Mouse (Mus musculus) kidney, adult 2 months (tissue): ENCODE results near the gene Gipc2. TPM values are rescaled to one million over a fixed set of nuclear protein-coding genes. Genes with fewer than 3 reads are reported as not detected.

ENCODE experiments used
- DNase-seq: peaks from one replicate; pipeline ENCODE4 v3.0.0; 2021
- H3K27ac ChIP-seq: fragments of 200-500 bp; 2 replicates; pipeline ENCODE4 v1.5.1; 2012; ENCODE audit warnings: low read depth, low read length, control low read depth, inconsistent platforms; ENCODE audit not compliant: insufficient read depth
- H3K27me3 ChIP-seq: fragments of 200-500 bp; replicated peaks from 2 replicates; pipeline ENCODE4 v1.6.1; 2012; ENCODE audit warnings: mild to moderate bottlenecking, moderate library complexity, low read length, inconsistent platforms; ENCODE audit not compliant: control insufficient read depth, insufficient read depth
- H3K36me3 ChIP-seq: fragments of 200-500 bp; 2 replicates; pipeline ENCODE4 v1.6.1; 2012; ENCODE audit warnings: mild to moderate bottlenecking, moderate library complexity, low read length, inconsistent platforms; ENCODE audit not compliant: control insufficient read depth, insufficient read depth
- H3K4me1 ChIP-seq: fragments of 200-500 bp; 2 replicates; pipeline ENCODE4 v1.6.1; 2011; ENCODE audit warnings: low read length; ENCODE audit not compliant: control insufficient read depth, insufficient read depth
- H3K4me3 ChIP-seq: fragments of 200-500 bp; 2 replicates; pipeline ENCODE4 v1.5.1; 2011; ENCODE audit warnings: mild to moderate bottlenecking, low read depth, low read length, control low read depth; ENCODE audit not compliant: insufficient read depth
- CTCF ChIP-seq: fragments of 200-500 bp; conservative IDR thresholded peaks from 2 replicates; pipeline ENCODE4 v1.5.1; 2011; ENCODE audit warnings: low read depth, mild to moderate bottlenecking, control low read depth, low read length, moderate library complexity, mixed read lengths; ENCODE audit not compliant: insufficient read depth, insufficient read length
- POLR2A ChIP-seq: fragments of 200-500 bp; IDR thresholded peaks from one replicate; pipeline ENCODE4 v1.6.1; 2011; ENCODE audit warnings: low read depth, low read length, control low read depth
- WGBS: fragments of 180-500 bp; shearing (Covaris S2); methylation state at CpG from one replicate; pipeline ENCODE4 v1.1.7; 2018; 5-methylcytosine and 5-hydroxymethylcytosine counted together
- polyA plus RNA-seq: library from polyadenylated mRNA; depleted of rRNA; stranded (reverse); fragments of >200 nt; gene quantifications from 2 replicates; pipeline ENCODE4 v1.2.3, GENCODE M21; 2012

The Gipc2 gene
- polyA plus RNA-seq, 1 experiment = 146 TPM

GRCm38 (mm10) chr3:152154095-152154494, 11.9 kb downstream of the Gipc2 start:
- H3K4me1 ChIP-seq = peaks cover 43% of the 10 kb centered on the region
- H3K36me3 ChIP-seq = no peaks in the 10 kb centered on the region
- WGBS = 88% methylated on average over 5 of the region's 5 CpGs
- H3K27me3 ChIP-seq = no peaks in the 10 kb centered on the region
- no peak for TF ChIP-seq CTCF
- no peak overlapping the region for H3K27ac ChIP-seq
- H3K4me3 ChIP-seq = no peak overlapping the region
- no peak for DNase-seq

DNA sequence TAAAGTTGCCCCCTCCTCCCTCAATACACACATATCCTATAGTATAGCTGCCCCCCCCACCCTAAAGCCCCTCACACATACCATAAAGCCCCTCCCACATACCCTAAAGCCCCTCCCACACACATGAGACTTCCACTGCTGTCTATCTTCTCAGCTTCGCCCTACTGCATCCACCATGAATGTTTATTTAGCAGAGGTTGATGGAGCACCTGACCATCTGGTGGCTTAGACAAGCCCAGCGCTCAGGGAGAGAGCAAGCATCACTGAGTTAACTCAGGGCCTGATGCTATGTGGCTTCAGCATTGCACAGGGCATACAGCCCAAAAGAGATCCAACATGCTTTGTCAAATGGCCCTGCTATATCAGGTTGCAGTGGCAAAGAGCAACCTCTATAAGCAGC, 12.9 kb downstream of the Gipc2 start:
- TF ChIP-seq CTCF = no peak
- no peak for DNase-seq
- Histone ChIP-seq H3K27me3 (no peaks in the 10 kb centered on the region), H3K4me3 (no peak overlapping the region), H3K27ac (no peak overlapping the region), H3K4me1 (peaks cover 48% of the 10 kb centered on the region), H3K36me3 (no peaks in the 10 kb centered on the region)
- WGBS = 78% methylated on average over 2 of the region's 2 CpGs

DNA sequence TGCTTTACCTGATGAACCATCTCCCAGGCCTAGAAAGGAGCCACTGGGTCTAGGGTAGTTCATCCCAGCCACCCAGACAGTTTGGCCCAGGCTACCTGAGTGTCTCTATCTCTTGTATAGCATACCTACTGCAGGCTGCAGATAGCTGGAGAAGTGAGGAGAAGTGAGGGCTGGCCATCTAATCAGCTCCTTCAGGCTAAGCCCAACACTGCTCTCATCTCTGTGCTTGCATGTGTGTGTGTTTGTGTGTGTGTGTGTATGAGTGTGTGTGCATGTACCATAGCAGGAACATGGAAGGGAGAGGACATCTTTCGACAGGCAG, 13.6 kb downstream of the Gipc2 start:
- no peak for DNase-seq
- WGBS = 94% methylated on average over 1 of the region's 1 CpGs
- peak overlapping the region; percentile 72 for H3K27ac ChIP-seq
- H3K4me3 ChIP-seq = no peak overlapping the region
- no peaks in the 10 kb centered on the region for H3K36me3 ChIP-seq
- peaks cover 52% of the 10 kb centered on the region for H3K4me1 ChIP-seq
- H3K27me3 ChIP-seq = no peaks in the 10 kb centered on the region
- TF ChIP-seq POLR2A (no peak), CTCF (no peak)

DNA sequence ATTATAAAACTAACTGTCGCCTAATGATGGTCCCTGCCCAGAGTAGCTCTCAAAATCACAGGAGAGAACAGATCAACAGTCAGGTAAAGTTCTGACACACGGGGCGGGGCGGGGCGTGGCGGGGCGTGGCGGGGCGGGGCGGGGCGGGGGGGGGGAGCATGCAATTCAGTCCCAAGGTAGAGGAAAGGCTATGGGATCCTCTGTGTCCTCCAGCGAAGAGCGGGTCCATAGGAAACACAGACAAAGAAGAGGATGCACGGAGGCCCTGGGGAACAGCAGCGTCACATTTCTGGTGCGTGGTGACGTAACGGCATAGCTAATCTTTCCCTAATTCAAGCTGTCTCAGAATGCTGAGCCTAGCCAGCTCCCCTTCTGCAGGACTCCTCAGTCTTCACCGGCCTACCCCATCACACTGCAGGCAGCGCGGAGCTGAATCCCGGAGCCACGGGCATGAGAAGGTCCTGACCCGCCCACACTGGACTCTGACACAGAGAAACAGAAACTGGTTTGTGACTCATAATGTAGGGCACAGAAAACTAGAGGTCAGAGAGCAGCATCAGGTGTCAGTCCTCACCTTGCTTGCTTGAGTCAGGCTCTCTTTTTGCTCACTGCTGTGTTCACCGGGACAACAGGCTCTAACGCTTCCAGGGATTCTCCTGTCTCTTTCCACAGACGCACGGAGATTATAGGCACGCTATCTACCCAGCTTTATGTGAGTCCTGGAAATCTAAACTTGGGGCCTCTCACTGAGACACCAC, 14.1 kb downstream of the Gipc2 start:
- peaks cover 52% of the 10 kb centered on the region for H3K4me1 ChIP-seq
- no peaks in the 10 kb centered on the region for H3K36me3 ChIP-seq
- 58% methylated on average over 29 of the region's 29 CpGs for WGBS
- H3K4me3 ChIP-seq = peak overlapping the region; percentile 29; the same call in 1 of the 2 replicates
- H3K27me3 ChIP-seq = no peaks in the 10 kb centered on the region
- DNase-seq = peak; percentile 88
- peak overlapping the region; percentile 72 for H3K27ac ChIP-seq
- TF ChIP-seq CTCF (no peak), POLR2A (no peak)

- Histone ChIP-seq H3K27ac (peak overlapping the region; percentile 95), H3K4me3 (no peak overlapping the region), H3K4me1 (peaks cover 60% of the 10 kb centered on the region), H3K27me3 (no peaks in the 10 kb centered on the region), H3K36me3 (no peaks in the 10 kb centered on the region)
- no peak for TF ChIP-seq POLR2A
- TF ChIP-seq CTCF = no peak
- 8% methylated on average over 3 of the region's 3 CpGs for WGBS
- DNase-seq = peak; percentile 92
Measured at GRCm38 (mm10) chr3:152149863-152150262, 16.2 kb downstream of the Gipc2 start.

- Histone ChIP-seq H3K36me3 (no peaks in the 10 kb centered on the region), H3K4me1 (peaks cover 60% of the 10 kb centered on the region), H3K27me3 (no peaks in the 10 kb centered on the region), H3K27ac (peak overlapping the region; percentile 95), H3K4me3 (no peak overlapping the region)
- TF ChIP-seq POLR2A (no peak), CTCF (no peak)
- WGBS = 27% methylated on average over 7 of the region's 7 CpGs
- DNase-seq = peak; percentile 61
Measured at GRCm38 (mm10) chr3:152149449-152149848, 16.6 kb downstream of the Gipc2 start.

DNA sequence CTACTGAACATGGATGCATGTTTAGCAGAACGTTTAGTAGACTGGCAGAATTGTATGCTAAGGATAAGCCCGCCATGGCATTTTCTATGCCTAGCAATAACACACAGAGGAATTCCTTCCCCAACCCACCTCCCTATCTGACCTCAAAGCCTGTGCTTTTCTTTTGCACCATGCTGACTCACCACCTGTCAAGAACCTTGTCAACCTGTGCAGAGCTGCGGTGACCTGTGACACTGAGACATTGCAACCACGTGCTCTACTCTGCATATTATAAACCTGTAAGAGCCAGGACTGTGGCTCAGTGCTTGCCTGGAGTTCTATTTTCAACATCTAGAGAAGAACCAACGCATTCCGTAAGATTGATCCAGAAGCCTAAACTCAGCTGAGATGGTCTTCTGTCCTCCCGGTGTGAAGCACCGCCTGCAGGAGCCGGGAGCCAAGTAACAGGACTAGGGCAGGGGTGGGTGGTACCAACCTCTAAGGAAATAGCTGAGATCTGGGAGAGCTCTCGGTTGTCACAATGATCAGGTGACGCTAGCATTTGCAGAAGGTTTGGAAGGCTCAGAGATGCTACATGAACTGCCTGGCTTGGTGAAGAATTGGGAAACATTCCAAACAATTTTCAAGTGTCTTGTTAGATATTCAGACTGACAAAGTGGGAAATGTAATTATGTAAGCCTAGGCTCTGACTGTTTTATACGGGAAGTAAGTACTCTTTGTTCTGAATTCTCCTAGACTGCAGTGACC, 18.8 kb downstream of the Gipc2 start:
- WGBS = 38% methylated on average over 12 of the region's 12 CpGs
- no peak for TF ChIP-seq CTCF
- TF ChIP-seq POLR2A = no peak
- H3K27ac ChIP-seq = peak overlapping the region; percentile 55
- no peaks in the 10 kb centered on the region for H3K36me3 ChIP-seq
- H3K4me3 ChIP-seq = no peak overlapping the region
- DNase-seq = peak; percentile 51
- no peaks in the 10 kb centered on the region for H3K27me3 ChIP-seq
- H3K4me1 ChIP-seq = peaks cover 55% of the 10 kb centered on the region
